Mouse (Mus musculus): ENCODE data around the gene Gk. TPM values are rescaled to one million over a fixed set of nuclear protein-coding genes. Genes with fewer than 3 reads are reported as not detected.

Gk gene
- polyA plus RNA-seq, 1 experiment from 2014 or later = 21.1 TPM

DNA sequence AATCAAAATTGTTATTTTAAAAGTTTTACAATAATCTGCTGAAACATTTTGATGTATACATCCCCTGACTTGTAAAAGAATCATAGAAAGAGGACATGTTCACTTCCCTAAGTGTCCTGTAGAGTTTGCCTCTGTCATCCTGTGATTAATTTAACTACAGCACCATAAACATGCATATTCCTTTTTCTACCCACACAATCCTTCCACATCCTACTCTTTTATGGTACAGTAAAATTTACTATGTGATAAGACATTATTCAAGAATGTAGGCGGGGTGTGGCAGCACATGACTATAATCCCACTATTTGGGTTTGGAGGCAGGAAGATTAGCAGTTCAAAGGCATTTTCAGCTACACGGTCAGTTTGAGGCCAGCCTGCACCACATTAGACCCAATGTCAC, 8.0 kb downstream of the Gk start:
- Histone ChIP-seq H3K36me3 (ENCODE audit: control insufficient read depth, insufficient read depth, low read length) (no peaks in the 10 kb centered on the region), H3K4me2 (ENCODE audit: low read depth, low read length) (no peak overlapping the region), H3K9ac (ENCODE audit: low read length) (no peak overlapping the region), H3K27ac (ENCODE audit: low read length) (no peak overlapping the region), H3K9me3 (replicated peaks; ENCODE audit: control insufficient read depth, low read length) (no peaks in the 10 kb centered on the region), H3K4me3 (replicated peaks; ENCODE audit: low read length) (no peak overlapping the region), H3K4me1 (ENCODE audit: control insufficient read depth, insufficient read depth, low read length) (no peaks in the 10 kb centered on the region), H3K27me3 (ENCODE audit: control insufficient read depth, insufficient read depth, low read length) (no peaks in the 10 kb centered on the region)
- no peak for ATAC-seq (ENCODE audit: insufficient read depth, low FRiP score)
- WGBS = 50% methylated on average over 2 of the region's 2 CpGs

DNA sequence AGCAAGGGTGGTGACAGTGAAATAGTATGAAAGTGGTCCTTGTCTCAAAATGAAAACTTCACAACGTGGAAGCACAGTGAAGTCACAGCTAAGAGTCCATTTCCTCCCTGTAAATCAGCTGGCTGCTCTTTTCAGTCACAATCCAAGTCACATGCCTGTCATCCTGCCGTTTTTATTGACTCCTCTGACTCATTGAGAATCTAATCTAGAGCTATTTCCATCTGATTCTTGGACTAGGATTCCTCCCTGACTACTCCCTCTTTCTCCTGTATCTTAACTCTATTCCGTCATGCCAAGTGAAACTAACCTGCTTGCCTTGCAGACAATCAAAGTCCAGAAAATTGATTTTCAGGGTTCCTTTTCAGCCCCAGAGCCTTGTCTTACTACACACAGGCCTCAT, 20.6 kb downstream of the Gk start:
- no peak overlapping the region for H3K9ac ChIP-seq (ENCODE audit: low read length)
- H3K27me3 ChIP-seq (ENCODE audit: control insufficient read depth, insufficient read depth, low read length) = no peaks in the 10 kb centered on the region
- H3K4me1 ChIP-seq (ENCODE audit: control insufficient read depth, insufficient read depth, low read length) = no peaks in the 10 kb centered on the region
- H3K4me2 ChIP-seq (ENCODE audit: low read depth, low read length) = no peak overlapping the region
- H3K4me3 ChIP-seq (replicated peaks; ENCODE audit: low read length) = no peak overlapping the region
- H3K36me3 ChIP-seq (ENCODE audit: control insufficient read depth, insufficient read depth, low read length) = no peaks in the 10 kb centered on the region
- WGBS = 49% methylated on average over 3 of the region's 3 CpGs
- H3K9me3 ChIP-seq (replicated peaks; ENCODE audit: control insufficient read depth, low read length) = no peaks in the 10 kb centered on the region
- ATAC-seq (ENCODE audit: insufficient read depth, low FRiP score) = no peak
- no peak overlapping the region for H3K27ac ChIP-seq (ENCODE audit: low read length)

DNA sequence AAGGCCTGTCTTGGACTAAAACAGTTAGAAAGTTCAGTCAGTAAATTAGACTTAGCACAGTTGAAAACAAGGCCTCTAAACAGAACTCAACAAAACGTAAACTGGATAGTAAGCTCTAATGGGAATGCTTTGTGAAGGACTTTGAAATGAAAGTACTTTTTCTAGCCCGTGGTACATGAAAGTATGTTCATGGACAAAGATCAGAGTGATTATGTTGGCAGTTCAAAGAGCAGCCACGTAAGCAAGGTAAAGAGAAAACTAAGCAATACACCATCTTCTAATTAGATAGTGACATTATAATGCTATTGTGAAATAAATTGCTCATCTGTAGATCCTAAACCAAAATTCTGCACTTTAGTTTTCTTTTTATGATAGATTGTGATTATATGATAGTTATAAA, 32.8 kb downstream of the Gk start:
- ATAC-seq (ENCODE audit: insufficient read depth, low FRiP score) = no peak
- WGBS = 77% methylated on average over 3 of the region's 3 CpGs

DNA sequence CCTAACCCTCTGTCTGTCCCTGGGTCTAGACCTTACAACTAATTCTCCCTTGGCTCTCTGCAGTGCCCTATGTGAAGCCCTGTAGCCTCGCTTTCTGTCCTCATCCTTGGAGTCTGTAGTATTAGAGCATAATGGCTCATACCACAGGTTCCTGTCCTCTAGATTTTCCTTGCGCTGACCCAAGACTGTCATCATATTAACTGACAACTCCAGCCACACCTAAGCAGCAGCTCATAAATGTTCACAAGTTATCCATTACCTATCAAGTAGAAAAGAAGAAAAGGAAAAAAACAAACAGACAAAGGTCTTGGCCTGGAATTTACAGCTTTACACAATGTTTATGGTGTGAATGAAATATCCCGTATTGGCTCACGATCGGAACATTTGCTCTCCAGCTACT, 43.4 kb downstream of the Gk start:
- 88% methylated on average over 5 of the region's 5 CpGs for WGBS
- no peak overlapping the region for H3K4me2 ChIP-seq (ENCODE audit: low read depth, low read length)
- no peak overlapping the region for H3K4me3 ChIP-seq (replicated peaks; ENCODE audit: low read length)

More for the DNA sequence above, 32.8 kb downstream of the Gk start:
- Histone ChIP-seq H3K27ac (ENCODE audit: low read length) (no peak overlapping the region), H3K9ac (ENCODE audit: low read length) (no peak overlapping the region), H3K9me3 (replicated peaks; ENCODE audit: control insufficient read depth, low read length) (no peaks in the 10 kb centered on the region), H3K4me1 (ENCODE audit: control insufficient read depth, insufficient read depth, low read length) (no peaks in the 10 kb centered on the region), H3K27me3 (ENCODE audit: control insufficient read depth, insufficient read depth, low read length) (no peaks in the 10 kb centered on the region), H3K4me2 (ENCODE audit: low read depth, low read length) (no peak overlapping the region), H3K4me3 (replicated peaks; ENCODE audit: low read length) (no peak overlapping the region), H3K36me3 (ENCODE audit: control insufficient read depth, insufficient read depth, low read length) (no peaks in the 10 kb centered on the region)

DNA sequence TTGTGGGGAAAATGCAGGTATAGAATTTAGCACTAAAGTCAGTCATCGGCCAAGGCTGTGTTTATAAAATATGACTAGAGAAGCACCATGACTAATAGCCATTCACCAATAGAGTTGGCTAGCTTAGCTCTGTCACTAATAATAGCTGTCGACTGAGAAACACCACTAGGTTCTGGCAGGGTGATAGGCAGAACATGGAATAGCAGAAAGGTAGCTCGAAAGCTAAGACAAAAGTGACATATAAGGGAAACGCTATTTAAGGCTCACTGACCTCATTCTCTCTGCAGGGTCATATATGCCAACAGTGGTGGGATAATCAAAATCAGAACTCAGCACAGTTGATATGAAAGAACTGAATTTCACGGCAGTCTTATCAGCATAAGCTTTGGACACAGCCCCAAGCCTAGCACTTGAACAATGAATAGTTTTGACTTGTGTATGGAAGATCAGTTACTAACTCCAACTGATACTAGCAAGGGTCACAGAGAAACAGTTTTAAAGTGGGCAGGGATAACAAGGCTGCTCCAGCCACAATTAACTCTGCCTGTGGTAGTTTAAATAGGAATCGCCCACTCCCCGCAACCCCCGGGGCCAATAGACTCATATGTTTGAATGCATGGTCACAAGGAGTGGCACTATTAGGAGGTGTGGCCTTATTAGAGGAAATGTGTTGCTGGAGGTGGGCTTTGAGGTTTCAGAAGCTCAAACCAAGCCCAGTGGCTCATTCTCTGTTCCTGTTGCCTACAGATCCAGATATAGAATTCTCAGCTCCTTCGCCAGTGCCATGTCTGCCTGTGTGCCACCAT, 45.3 kb downstream of the Gk start:
- no peak overlapping the region for H3K27ac ChIP-seq (ENCODE audit: low read length)
- H3K4me3 ChIP-seq (replicated peaks; ENCODE audit: low read length) = no peak overlapping the region
- no peaks in the 10 kb centered on the region for H3K36me3 ChIP-seq (ENCODE audit: control insufficient read depth, insufficient read depth, low read length)
- no peak overlapping the region for H3K9ac ChIP-seq (ENCODE audit: low read length)
- H3K4me1 ChIP-seq (ENCODE audit: control insufficient read depth, insufficient read depth, low read length) = no peaks in the 10 kb centered on the region
- ATAC-seq (ENCODE audit: insufficient read depth, low FRiP score) = no peak
- WGBS = 79% methylated on average over 9 of the region's 9 CpGs
- no peaks in the 10 kb centered on the region for H3K9me3 ChIP-seq (replicated peaks; ENCODE audit: control insufficient read depth, low read length)
- H3K27me3 ChIP-seq (ENCODE audit: control insufficient read depth, insufficient read depth, low read length) = no peaks in the 10 kb centered on the region
- H3K4me2 ChIP-seq (ENCODE audit: low read depth, low read length) = no peak overlapping the region

More for the DNA sequence above, 43.4 kb downstream of the Gk start:
- no peaks in the 10 kb centered on the region for H3K36me3 ChIP-seq (ENCODE audit: control insufficient read depth, insufficient read depth, low read length)
- no peaks in the 10 kb centered on the region for H3K27me3 ChIP-seq (ENCODE audit: control insufficient read depth, insufficient read depth, low read length)
- no peaks in the 10 kb centered on the region for H3K4me1 ChIP-seq (ENCODE audit: control insufficient read depth, insufficient read depth, low read length)
- ATAC-seq (ENCODE audit: insufficient read depth, low FRiP score) = no peak
- no peaks in the 10 kb centered on the region for H3K9me3 ChIP-seq (replicated peaks; ENCODE audit: control insufficient read depth, low read length)
- no peak overlapping the region for H3K27ac ChIP-seq (ENCODE audit: low read length)
- H3K9ac ChIP-seq (ENCODE audit: low read length) = no peak overlapping the region

DNA sequence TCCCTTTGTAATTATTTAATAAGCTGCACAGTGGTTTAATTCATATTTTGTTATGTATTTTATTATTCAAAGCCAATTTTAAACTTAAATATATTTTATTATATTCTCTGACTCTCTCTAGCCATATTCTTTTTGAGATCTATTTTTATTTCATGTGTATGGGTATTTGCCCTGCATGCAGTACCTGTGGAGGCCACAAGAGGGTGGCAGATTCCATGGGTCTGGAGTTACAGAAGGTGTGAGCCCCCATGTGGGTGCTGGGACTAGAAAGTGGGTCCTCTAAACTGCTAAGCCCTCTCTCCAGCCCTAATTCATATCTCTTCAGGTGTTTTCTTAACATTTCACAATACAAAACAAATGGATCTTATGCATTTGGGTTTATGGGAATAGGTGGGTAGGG, 55.4 kb downstream of the Gk start:
- Histone ChIP-seq H3K4me2 (ENCODE audit: low read depth, low read length) (no peak overlapping the region), H3K4me3 (replicated peaks; ENCODE audit: low read length) (no peak overlapping the region), H3K9me3 (replicated peaks; ENCODE audit: control insufficient read depth, low read length) (no peaks in the 10 kb centered on the region), H3K27ac (ENCODE audit: low read length) (no peak overlapping the region), H3K36me3 (ENCODE audit: control insufficient read depth, insufficient read depth, low read length) (no peaks in the 10 kb centered on the region), H3K9ac (ENCODE audit: low read length) (no peak overlapping the region), H3K4me1 (ENCODE audit: control insufficient read depth, insufficient read depth, low read length) (no peaks in the 10 kb centered on the region), H3K27me3 (ENCODE audit: control insufficient read depth, insufficient read depth, low read length) (no peaks in the 10 kb centered on the region)
- ATAC-seq (ENCODE audit: insufficient read depth, low FRiP score) = no peak

- Histone ChIP-seq H3K4me1 (ENCODE audit: control insufficient read depth, insufficient read depth, low read length) (no peaks in the 10 kb centered on the region), H3K4me3 (replicated peaks; ENCODE audit: low read length) (no peak overlapping the region), H3K27ac (ENCODE audit: low read length) (no peak overlapping the region), H3K27me3 (ENCODE audit: control insufficient read depth, insufficient read depth, low read length) (no peaks in the 10 kb centered on the region), H3K36me3 (ENCODE audit: control insufficient read depth, insufficient read depth, low read length) (no peaks in the 10 kb centered on the region), H3K9ac (ENCODE audit: low read length) (no peak overlapping the region), H3K9me3 (replicated peaks; ENCODE audit: control insufficient read depth, low read length) (no peaks in the 10 kb centered on the region), H3K4me2 (ENCODE audit: low read depth, low read length) (no peak overlapping the region)
- no peak for ATAC-seq (ENCODE audit: insufficient read depth, low FRiP score)
- 69% methylated on average over 3 of the region's 3 CpGs for WGBS
These were observed 66.2 kb downstream of the Gk start for GRCm38 (mm10) chrX:85710399-85710798.

GRCm38 (mm10) chrX:85705715-85706114, 70.9 kb downstream of the Gk start:
- no peaks in the 10 kb centered on the region for H3K36me3 ChIP-seq (ENCODE audit: control insufficient read depth, insufficient read depth, low read length)
- 91% methylated on average over 3 of the region's 3 CpGs for WGBS
- H3K4me3 ChIP-seq (replicated peaks; ENCODE audit: low read length) = no peak overlapping the region
- ATAC-seq (ENCODE audit: insufficient read depth, low FRiP score) = no peak
- no peak overlapping the region for H3K9ac ChIP-seq (ENCODE audit: low read length)
- no peaks in the 10 kb centered on the region for H3K4me1 ChIP-seq (ENCODE audit: control insufficient read depth, insufficient read depth, low read length)
- H3K4me2 ChIP-seq (ENCODE audit: low read depth, low read length) = no peak overlapping the region
- no peaks in the 10 kb centered on the region for H3K9me3 ChIP-seq (replicated peaks; ENCODE audit: control insufficient read depth, low read length)
- no peaks in the 10 kb centered on the region for H3K27me3 ChIP-seq (ENCODE audit: control insufficient read depth, insufficient read depth, low read length)
- no peak overlapping the region for H3K27ac ChIP-seq (ENCODE audit: low read length)

- Histone ChIP-seq H3K27ac (ENCODE audit: low read length) (no peak overlapping the region), H3K4me2 (ENCODE audit: low read depth, low read length) (no peak overlapping the region), H3K9me3 (replicated peaks; ENCODE audit: control insufficient read depth, low read length) (no peaks in the 10 kb centered on the region), H3K27me3 (ENCODE audit: control insufficient read depth, insufficient read depth, low read length) (no peaks in the 10 kb centered on the region), H3K9ac (ENCODE audit: low read length) (no peak overlapping the region), H3K4me3 (replicated peaks; ENCODE audit: low read length) (no peak overlapping the region), H3K4me1 (ENCODE audit: control insufficient read depth, insufficient read depth, low read length) (no peaks in the 10 kb centered on the region), H3K36me3 (ENCODE audit: control insufficient read depth, insufficient read depth, low read length) (no peaks in the 10 kb centered on the region)
- ATAC-seq (ENCODE audit: insufficient read depth, low FRiP score) = no peak
- WGBS = 74% methylated on average over 2 of the region's 2 CpGs
These were observed 92.9 kb downstream of the Gk start for GRCm38 (mm10) chrX:85683723-85684122.

All from stomach, embryonic 16.5 days (tissue).